Mouse (Mus musculus): ENCODE measurements at regions not wholly inside any gene's neighbourhood (a gene's known extent, or its start where the extent isn't known, plus 50 kb on each side); places are given as distances from the start of the nearest gene placed in this dataset.

DNA sequence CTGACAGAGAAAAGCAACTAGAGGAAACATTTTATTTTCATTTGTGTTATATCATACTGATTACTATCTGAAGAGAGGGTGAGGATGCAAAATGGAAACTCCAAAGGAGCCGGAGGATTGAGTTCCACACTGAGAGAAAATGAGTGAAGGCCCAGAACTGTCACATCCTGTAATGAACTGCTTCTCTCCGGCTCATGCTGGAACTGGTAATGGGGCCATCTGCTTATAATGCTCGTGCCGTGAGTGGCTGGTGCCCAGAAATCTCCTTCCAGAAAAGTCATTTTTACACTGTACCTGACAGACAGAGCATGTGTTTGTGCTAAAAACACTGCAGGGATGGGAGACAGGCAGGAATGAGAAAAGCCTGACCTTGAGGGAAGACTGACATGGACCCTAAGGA, 483.5 kb upstream of the Pkdcc start:
- DNase-seq: peak; percentile 9 to 12

DNA sequence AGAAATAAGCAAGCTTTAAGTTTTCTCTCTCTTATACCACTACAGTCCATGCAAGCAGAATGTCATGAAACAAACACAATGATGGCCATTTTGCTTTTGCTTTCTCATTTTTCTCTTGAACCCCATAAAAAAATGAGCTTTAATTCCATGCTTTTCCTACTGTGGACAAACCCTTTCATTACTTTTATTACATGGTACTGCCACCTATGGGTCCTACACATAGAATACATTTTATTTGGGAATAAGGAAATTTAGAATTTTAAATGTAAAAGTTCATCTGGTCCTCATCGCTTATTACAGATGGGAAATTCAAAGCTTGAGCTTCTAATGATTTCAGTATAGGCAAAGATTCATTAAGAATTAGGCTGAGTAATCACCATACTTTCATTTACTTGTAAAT, 472.6 kb upstream of the Pkdcc start:
- DNase-seq: no peak

DNA sequence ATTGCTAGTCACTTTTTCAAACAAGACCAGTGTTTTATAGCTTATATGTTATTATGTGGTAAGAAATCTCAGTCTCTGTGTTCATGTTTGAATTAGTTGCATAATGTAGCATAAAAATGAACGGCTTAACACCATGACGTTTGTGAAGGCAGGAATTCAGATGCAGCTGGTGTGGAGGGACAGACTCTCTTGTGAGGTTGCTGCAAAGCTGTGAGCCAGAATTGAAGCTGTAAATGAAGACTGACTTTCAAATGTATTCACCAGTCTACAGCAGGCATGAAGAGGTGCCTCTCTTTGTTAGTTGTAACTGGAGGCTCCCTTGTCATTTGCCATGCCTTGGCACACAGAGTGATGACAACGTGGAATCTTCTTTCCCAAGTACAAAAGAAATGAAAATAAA, 457.7 kb upstream of the Pkdcc start:
- peak in 1 of 2 experiments; percentile 1 for DNase-seq

DNA sequence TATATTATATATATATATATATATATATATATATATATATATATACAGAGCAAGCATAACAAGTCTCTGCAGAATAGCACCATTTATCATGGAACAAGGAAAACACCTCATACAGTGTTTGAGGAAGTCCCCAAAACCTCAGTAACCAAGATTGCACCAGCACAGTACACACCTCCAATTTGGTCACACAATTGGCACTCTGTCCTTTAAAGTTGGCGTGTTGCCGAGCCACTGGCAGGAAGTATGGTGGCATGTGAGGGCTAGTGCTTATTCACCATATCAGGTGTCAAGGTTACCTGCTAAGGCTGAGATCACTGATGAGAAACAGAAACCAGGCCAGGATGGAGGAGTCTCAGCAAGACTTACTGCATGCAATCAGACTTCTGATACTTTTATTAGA, 436.0 kb upstream of the Pkdcc start:
- no peak for DNase-seq

DNA sequence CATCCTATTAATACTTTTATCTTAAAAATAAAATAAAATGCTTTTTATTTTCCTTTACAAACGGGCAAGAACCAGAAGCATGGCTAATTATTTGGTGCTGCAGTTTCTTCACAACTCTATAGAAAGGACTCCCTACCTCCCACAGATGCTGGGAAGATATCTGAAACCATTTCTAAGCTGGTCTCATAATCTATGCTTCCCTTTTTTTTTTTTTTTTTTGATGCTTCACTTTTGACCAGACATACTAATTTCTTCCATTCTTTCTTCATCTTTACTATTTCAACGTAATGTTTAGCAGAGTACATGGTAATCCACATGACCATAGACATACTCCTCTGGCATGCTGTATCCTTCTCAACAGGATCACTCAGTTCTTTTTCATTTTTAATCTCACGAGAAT, 393.0 kb upstream of the Pkdcc start:
- no peak for DNase-seq

DNA sequence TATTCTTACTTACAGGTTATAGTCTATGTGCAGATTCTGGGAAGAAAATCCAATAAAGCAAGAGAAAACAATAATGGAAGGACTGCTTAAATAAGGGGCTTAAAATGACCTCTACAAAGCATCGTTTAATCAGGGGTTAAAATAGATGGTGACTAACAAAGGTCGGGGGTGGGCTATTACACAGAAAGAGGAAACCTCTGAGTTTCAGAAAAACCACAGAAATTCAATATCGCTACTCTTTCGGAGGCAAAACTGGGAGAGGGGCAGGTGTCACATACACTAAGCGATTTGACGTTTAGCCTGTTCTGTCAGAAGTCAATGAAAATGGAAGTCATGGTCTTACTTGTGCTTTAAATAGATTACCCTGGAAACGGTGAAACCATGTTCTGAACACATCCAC, 391.0 kb upstream of the Pkdcc start:
- no peak for DNase-seq

DNA sequence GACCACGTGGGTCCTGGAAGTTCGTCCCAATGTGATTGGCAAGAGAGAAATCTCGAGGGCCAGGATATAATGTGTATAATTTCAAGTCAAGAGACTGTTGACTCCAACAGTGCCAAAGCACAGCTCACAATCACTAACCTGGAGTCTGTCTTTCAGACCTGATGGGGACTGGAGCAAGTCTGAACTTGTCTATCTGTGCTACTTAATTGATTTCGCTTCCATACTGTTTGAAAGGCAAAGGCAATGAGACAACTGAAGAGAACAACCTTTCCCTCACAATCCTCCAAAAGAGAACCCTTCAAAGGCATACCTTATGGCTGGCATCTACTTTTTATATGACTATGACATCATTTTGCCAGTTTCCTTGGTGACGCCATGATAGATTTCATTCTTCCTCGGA, 390.5 kb upstream of the Pkdcc start:
- no peak for DNase-seq

DNA sequence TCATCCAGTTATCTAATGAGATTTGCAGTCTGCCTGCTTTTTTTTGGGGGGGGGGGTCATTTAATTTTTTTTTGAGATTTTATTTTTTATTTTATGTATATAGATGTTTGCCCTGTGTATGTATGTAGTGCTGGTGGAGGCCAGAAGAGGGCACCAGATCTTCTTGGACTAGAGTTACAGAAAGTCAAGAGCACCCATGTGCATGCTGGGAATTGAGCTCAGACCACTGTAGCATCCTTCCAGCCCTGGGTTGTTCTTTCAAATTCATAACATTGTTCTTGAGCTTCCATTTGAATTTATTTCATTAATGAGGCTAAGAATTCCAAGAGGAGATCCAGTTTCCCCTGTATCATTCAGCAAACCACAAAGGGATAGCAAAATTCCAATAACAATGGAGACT, 387.9 kb upstream of the Pkdcc start:
- no peak for DNase-seq

DNA sequence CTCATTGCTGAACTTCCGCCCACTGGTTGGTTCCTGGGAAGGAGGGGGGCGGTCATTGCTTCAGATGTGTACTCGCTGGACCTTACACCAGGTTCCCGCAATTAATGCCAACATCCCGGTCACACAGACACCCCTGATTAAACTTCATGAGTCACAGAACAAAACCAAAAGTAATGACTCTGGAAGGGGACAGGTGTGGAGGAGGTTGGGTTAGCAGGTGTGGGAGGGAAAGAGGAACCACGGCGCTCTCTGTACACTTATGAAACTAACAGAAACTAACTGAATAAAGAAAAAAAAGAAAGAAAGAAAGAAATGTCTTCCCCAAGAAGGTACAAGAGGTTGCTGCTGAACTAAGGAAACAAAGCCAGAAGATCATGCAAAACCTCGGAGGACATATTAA, 387.3 kb upstream of the Pkdcc start:
- DNase-seq: no peak

DNA sequence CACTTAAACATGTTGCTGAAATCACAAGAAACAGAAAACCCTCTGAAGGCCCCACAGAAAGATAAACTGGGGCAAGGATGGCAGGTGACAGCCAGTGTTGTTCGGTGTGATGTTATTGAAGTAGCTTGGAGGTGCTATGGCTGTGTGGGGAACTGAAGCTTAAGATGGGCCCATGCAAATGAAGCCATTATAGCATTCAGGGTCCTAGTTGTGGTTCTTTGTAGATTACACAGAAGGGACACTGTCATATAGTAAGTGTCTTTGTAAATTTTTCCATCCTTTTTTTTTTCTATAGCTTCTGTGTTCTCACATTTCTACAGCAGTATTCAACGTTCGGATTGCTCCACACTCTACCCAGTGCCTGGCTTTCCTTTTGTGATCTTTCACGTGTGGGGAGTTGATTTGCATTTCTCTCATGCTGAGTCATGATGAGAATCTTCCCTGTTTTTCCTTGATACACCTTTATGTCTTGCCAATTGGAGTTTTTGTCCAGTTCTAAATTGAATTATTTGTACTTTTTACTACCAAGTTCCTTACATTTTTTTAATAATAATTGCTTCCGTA, 386.6 kb upstream of the Pkdcc start:
- no peak for DNase-seq

DNA sequence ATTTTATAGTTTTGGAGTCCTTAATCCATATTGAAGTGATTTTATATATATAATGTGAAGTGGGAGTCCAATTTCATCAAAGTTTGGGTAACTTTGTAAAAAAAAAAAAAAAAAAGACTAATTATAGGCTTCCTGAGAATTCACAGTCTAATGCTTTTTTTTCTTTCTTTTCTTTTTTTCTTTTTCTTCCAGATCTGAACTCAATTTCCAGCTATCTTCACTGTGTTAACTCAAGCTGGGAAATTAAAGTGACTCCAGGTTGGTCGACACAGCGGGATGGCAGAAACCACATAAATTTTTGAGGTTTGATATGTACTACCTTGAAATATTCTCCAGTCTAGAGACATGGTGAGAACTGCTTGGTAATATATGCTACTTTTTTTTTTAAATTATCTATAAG, 385.7 kb upstream of the Pkdcc start:
- DNase-seq: no peak

DNA sequence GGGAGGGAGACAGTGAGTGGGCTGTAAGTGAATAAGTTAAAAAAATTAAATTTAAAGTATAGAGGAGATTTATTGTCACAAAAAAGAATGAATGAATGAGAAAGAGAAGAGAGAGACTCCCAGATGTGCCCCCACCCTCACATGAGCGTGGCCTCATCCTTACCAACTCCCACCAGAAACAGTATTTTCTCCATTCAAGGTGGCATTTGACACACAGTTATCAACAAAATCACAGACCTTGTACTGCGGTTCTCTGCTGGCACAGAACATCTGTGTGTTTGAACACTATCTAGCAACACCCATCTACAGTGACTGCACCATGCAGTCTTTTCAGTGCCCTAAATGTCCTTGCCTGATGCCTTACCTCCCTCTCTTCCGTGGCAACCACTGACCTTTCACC, 380.9 kb upstream of the Pkdcc start:
- DNase-seq: no peak

DNA sequence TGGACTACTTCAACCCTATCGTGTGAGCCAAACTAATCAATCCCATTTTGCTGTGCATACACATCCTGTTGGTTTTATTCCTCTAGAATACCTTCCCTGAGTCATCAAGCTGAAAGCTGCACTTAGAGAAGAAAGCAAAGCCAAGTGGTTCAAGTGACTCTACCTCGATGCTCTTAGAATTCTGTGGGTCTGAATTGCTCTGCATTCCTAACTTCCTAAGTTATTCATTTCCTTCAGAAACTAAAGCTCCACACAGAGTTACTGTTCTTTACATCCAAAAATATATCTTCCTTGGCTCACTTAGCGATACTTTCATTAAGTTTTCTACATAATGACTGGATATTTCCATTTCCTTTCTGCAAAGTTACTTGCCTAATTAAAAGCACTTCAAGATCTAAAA, 379.0 kb upstream of the Pkdcc start:
- DNase-seq: no peak

DNA sequence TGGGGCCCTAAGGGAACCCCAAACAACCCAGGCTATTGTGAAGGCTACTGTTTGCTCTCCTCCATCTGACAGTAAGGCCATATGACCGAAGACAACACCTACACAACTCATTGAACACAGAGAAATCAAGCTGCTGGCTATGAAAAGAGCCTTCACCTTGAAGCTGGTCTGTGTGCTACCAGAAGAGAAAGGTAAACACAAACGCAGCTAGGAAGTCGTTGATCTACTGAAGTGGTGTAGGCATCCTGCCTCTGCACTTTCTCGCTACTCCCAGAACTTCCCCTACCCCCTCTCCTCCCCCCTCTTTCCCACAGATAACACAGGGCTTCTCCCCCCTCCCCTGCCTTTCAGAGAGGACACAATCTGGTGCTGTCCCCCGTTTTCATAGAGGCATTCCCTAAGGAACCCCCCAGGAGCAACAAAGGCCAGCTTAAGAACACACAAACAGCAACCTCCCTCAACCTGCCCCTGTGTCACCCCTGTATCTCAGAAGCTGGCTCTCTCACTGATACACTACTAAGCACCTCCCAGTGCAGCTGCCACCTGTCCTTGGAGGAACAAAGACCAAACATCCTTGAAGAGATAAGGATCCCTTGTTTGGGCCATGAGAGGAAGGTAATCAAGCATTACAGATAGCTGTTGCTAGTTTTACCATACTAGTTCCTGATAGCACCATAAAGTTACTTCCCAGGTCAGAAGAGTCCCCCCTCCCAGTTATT, 368.2 kb upstream of the Pkdcc start:
- no peak for DNase-seq

DNA sequence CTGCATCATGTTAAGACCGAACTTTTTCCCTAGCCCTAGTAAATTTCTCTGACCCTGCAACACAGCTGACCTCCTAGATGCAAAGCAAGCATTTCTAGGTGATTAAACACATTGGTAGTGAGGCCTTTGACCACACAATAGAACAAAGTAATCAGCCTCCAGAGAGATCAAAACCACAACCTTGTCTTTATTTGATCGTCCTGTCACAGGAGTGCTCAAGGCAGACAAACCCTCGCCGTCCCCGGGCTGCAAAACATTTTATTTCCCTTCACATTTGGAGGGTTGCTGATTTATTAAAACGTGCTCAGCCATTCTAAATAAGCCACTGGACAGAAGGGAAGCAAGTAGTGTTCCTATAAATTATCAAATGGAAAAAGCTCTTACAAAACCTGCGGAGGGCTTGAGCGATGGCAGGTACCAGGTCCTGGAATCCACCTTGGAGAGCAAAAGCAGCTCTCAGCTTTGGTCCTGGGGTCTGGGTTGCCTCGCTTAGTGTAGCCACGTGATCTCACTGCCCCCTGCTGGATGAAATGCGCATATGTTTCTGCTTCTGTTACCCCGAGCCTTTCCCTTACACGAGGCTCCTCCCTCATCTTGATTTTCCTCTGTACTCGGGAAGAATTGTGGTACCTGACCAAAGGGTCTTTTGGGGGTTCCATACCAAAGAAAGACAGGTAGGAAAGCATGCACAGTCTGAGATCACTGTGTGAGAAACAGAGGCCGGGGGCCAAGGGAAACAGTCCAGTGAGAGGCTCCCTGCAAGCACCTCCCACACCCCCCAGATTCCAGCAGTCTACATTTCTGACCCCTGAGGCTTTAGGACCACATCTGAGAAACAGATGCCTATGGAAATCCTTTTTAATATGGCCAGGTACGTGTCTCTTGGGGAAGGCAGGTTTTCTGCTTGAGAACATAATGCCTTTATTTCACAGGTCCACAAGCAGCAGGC, 357.6 kb upstream of the Pkdcc start:
- DNase-seq: peak; percentile 76

DNA sequence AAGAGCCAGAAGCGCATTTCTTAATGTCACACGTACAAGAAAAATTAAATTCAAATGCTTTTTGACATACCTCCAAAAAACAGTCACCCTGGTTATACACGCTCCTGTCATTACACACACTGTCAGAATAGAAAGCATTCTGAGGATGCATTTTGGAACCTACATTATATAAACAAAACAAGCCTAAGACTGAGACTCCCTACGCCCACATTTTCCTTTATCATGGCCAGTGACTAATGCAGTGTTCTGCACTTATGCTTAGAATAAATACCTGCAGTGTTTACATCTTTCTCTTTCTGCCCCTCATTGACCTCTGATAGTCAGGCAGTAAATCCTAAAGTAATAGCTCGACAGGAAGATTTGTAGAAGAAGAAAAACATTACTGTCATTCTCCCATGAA, 354.7 kb upstream of the Pkdcc start:
- no peak for DNase-seq

DNA sequence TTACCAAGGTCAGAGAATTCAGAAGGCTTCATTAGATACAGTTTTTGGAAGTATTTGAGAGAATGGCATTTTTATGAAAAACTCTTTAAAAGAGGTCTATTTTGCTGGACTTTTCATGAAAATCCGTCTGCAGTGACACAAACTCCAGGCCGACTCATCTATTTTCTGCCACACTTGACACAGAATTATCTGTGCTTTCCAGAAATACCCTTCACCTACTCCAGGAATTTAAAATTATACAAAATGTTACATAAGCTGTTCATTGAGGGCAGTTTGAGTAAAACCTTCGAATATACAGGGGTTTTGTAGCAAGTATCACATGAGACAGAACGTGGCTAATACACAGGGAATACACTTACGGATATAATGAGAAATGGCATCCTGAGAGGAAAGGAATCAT, 354.1 kb upstream of the Pkdcc start:
- no peak for DNase-seq

DNA sequence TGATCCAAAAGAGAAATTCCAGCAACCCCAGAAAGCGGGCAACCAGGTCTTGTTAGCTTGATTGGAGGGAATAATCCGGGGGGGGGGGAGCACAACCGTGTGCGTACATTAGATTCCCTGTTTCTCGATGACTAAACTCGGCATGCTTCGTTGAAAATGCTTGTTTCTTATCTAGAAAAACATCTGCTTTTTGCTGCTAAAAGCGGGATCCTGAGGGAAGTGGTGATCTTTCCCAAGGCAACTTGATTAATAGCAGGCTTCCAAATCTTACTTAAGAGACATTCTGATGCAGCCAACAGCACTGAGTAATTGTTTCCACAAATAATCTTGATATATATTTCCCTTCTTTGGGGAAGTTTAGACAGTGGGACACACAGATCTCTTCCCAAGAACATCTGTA, 338.0 kb upstream of the Pkdcc start:
- DNase-seq: no peak

DNA sequence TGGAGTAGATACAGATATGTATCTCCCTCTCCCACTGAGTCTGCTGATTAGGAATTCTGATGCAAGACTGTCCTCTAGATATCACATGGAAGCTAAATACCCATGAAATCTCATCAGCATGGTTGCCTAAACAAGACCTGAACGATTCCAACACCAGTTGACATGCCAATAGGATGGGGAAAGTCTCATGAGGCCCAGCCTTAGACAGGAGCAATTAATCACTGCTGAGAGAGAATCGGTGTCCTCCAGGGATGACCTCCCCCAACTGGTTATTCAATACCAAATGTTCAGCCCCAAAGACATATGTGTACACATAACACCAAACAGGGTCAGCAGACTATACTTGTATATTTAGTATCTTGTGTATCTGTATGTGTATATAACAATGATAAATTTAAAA, 314.5 kb upstream of the Pkdcc start:
- DNase-seq: no peak

DNA sequence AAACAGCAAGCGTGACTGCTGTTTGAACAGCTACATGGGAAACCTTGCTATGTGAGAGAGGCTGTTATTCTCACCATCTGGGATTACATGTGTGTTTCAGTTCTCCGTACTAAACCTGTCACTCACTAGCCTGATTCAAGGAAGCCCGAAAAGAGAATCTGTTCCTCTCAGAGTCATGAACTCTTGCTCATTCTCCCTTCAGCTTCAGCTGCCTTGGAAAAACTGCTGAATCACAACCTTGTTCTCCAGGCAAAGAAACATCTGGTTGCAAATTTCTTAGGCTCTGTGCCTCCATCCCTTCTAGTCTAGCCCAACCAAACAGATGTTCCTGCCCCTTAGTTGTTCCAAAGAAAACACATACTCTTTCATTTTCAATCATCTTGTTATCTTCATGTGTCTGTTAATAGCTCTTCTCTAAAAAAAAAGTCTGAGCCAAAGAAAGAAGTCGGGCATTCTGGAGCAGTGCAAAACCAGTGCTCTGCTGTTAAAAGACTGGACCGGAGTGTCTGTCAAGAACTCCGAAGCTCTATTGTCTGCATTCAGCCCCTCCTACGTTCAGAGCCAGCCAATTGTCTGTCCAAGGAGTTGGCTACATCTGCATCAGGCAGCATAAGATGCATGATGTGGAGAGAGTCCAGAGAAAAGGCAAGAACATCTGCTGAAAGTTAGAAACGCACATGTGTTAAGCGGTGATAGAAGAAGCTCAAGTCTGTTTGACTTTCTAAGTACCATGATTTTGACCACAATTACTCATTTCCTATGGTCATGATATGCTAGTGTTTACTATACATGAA, 313.8 kb upstream of the Pkdcc start:
- DNase-seq: no peak

DNA sequence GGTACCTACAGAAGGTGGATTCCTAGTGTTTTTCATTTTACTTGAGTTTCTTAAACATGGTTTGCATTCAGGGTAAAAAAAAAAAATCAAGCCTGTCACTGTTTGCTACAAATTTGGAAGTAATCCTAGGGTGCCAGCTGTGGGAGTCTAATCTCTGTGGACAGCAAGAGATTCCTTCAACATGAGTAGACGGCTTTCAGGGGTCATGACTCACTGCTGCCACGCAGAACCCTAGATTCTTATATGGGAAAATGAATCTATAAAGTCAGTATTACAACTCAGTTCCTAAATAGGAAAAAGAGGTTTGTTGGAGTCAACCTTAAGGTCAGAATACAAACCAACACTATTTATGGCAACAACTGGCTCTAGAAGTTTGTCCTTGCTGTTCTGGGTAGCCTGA, 310.1 kb upstream of the Pkdcc start:
- no peak for DNase-seq

DNA sequence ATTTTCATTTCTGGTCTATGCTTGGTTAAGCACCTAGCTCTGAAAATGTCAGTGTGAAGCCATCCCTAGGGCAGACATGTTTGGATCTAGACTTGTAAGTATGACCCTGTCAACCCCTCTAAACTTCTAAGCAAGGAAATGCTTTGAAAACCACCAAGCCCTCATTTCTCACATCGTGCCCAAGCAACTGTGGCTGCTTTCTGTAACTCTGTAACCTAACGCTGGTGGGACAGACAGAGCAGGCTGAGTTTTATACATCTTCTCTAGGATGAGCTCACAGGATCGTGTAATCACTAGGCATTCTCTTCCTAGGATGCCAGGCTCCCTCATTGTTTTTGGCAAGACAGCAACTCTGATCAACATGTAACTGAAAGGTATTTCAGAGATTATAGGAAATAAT, 309.6 kb upstream of the Pkdcc start:
- DNase-seq: no peak

DNA sequence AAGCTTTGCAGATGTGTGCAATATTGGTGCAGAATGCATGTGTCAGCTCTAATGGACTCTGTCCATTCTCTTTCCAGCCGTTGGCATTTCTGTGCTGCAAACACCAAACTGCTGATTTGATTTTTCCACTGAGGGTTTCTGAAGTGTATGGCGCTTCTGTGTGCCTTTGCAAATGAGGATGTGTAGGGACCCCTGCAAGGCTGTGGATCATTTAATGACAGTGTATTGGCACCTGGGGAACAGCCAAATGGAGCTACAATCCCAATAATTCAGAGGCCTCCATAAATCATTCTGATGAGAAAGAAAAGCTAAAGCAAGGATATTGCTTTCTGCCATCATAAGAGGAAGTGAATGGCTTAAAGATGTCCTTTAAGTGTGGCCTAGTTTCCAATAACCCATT, 305.9 kb upstream of the Pkdcc start:
- no peak for DNase-seq

Data from layer of hippocampus, postnatal 36 days (tissue).